Mouse (Mus musculus) forebrain, embryonic 10.5 days (tissue): Measurements from ENCODE around the gene Syna. TPM values are rescaled to one million over a fixed set of nuclear protein-coding genes. Genes with fewer than 3 reads are reported as not detected.
A peak's percentile ranks its signal among the peaks of the same experiment; 100 is the strongest.

Experiments used
- DNase-seq: peaks from one replicate; pipeline ENCODE4 v3.0.0-alpha.2; 2017; ENCODE audit warnings: low spot score; ENCODE audit errors: extremely low spot score
- H3K27ac ChIP-seq: fragments of 300-500 bp; sonication (generic); 2 replicates; pipeline ENCODE4 v1.5.1; 2016; ENCODE audit warnings: mild to moderate bottlenecking
- H3K27me3 ChIP-seq: fragments of 300-500 bp; sonication (generic); 2 replicates; pipeline ENCODE4 v1.6.1; 2016; ENCODE audit warnings: mild to moderate bottlenecking; ENCODE audit not compliant: poor library complexity, severe bottlenecking
- H3K36me3 ChIP-seq: fragments of 300-500 bp; sonication (generic); replicated peaks from 2 replicates; pipeline ENCODE4 v1.6.1; 2016; ENCODE audit warnings: mild to moderate bottlenecking, moderate library complexity
- H3K4me1 ChIP-seq: fragments of 300-500 bp; sonication (generic); 2 replicates; pipeline ENCODE4 v1.6.1; 2016
- H3K4me3 ChIP-seq: fragments of 300-500 bp; sonication (generic); 2 replicates; pipeline ENCODE4 v1.5.1; 2016; ENCODE audit warnings: mild to moderate bottlenecking, moderate library complexity
- H3K9me3 ChIP-seq: fragments of 300-500 bp; sonication (generic); 2 replicates; pipeline ENCODE4 v1.6.1; 2016; ENCODE audit warnings: mild to moderate bottlenecking, moderate library complexity
- WGBS: fragments of 180-500 bp; shearing (Covaris S2); methylation state at CpG from one replicate; pipeline ENCODE4 v1.1.7; 2016; 5-methylcytosine and 5-hydroxymethylcytosine counted together
- polyA plus RNA-seq: library from polyadenylated mRNA; unstranded; fragments of >200 nt; fragmentation: Nextera tagmentation; extraction: Ambion mirVana; gene quantifications from 2 replicates; pipeline ENCODE4 v1.2.1, GENCODE M21; 2016

Gene Syna
- polyA plus RNA-seq, 1 experiment from 2014 or later: not detected

GRCm38 (mm10) chr5:134579135-134579534, 19.2 kb upstream of the Syna start:
- Histone ChIP-seq H3K9me3 (no peaks in the 10 kb centered on the region), H3K27ac (no peak overlapping the region), H3K4me1 (peaks cover 12% of the 10 kb centered on the region), H3K27me3 (no peaks in the 10 kb centered on the region), H3K36me3 (no peaks in the 10 kb centered on the region), H3K4me3 (no peak overlapping the region)
- DNase-seq: no peak
- 66% methylated on average over 3 of the region's 3 CpGs for WGBS

GRCm38 (mm10) chr5:134577534-134577933, 17.6 kb upstream of the Syna start:
- Histone ChIP-seq H3K27ac (no peak overlapping the region), H3K36me3 (no peaks in the 10 kb centered on the region), H3K4me3 (no peak overlapping the region), H3K4me1 (peaks cover 4% of the 10 kb centered on the region), H3K9me3 (no peaks in the 10 kb centered on the region), H3K27me3 (peaks cover 12% of the 10 kb centered on the region)
- no peak for DNase-seq
- 89% methylated on average over 7 of the region's 7 CpGs for WGBS

GRCm38 (mm10) chr5:134576517-134577220, 16.7 kb upstream of the Syna start:
- Histone ChIP-seq H3K4me1 (peaks cover 12% of the 10 kb centered on the region), H3K27ac (no peak overlapping the region), H3K36me3 (no peaks in the 10 kb centered on the region), H3K9me3 (no peaks in the 10 kb centered on the region), H3K27me3 (peaks cover 15% of the 10 kb centered on the region), H3K4me3 (no peak overlapping the region)
- DNase-seq: no peak
- WGBS: 80% methylated on average over 14 of the region's 14 CpGs

GRCm38 (mm10) chr5:134575833-134576232, 15.9 kb upstream of the Syna start:
- no peak for DNase-seq
- 94% methylated on average over 5 of the region's 5 CpGs for WGBS

GRCm38 (mm10) chr5:134572508-134573214, 12.7 kb upstream of the Syna start:
- Histone ChIP-seq H3K27ac (peak overlapping the region; percentile 79; the same call in 1 of the 2 replicates), H3K4me3 (peak overlapping the region; percentile 60), H3K36me3 (no peaks in the 10 kb centered on the region), H3K4me1 (peaks cover 29% of the 10 kb centered on the region), H3K27me3 (peaks cover 15% of the 10 kb centered on the region), H3K9me3 (peaks cover 5% of the 10 kb centered on the region; the same call in 1 of the 2 replicates)
- 48% methylated on average over 10 of the region's 10 CpGs for WGBS
- DNase-seq: no peak

More at GRCm38 (mm10) chr5:134575833-134576232, 15.9 kb upstream of the Syna start:
- Histone ChIP-seq H3K4me1 (peaks cover 15% of the 10 kb centered on the region), H3K27ac (no peak overlapping the region), H3K27me3 (peaks cover 15% of the 10 kb centered on the region), H3K9me3 (peaks cover 3% of the 10 kb centered on the region; the same call in 1 of the 2 replicates), H3K4me3 (no peak overlapping the region), H3K36me3 (no peaks in the 10 kb centered on the region)

GRCm38 (mm10) chr5:134571730-134572507, 11.9 kb upstream of the Syna start:
- no peaks in the 10 kb centered on the region for H3K36me3 ChIP-seq
- WGBS: 3% methylated on average over 23 of the region's 23 CpGs
- DNase-seq: peak; percentile 55
- peak overlapping the region; percentile 79 for H3K27ac ChIP-seq
- peaks cover 15% of the 10 kb centered on the region for H3K27me3 ChIP-seq
- peaks cover 5% of the 10 kb centered on the region; the same call in 1 of the 2 replicates for H3K9me3 ChIP-seq
- H3K4me1 ChIP-seq: peaks cover 29% of the 10 kb centered on the region
- H3K4me3 ChIP-seq: peak overlapping the region; percentile 60

- Histone ChIP-seq H3K4me1 (peaks cover 29% of the 10 kb centered on the region), H3K27ac (peak overlapping the region; percentile 31; the same call in 1 of the 2 replicates)
These were observed 9.1 kb upstream of the Syna start for GRCm38 (mm10) chr5:134568964-134569491.

GRCm38 (mm10) chr5:134568030-134568429, 8.1 kb upstream of the Syna start:
- peaks cover 8% of the 10 kb centered on the region for H3K27me3 ChIP-seq
- peaks cover 29% of the 10 kb centered on the region for H3K4me1 ChIP-seq
- DNase-seq: no peak
- peaks cover 5% of the 10 kb centered on the region; the same call in 1 of the 2 replicates for H3K9me3 ChIP-seq
- WGBS: 73% methylated on average over 3 of the region's 3 CpGs
- no peak overlapping the region for H3K4me3 ChIP-seq
- H3K36me3 ChIP-seq: no peaks in the 10 kb centered on the region
- H3K27ac ChIP-seq: no peak overlapping the region

More at GRCm38 (mm10) chr5:134568964-134569491, 9.1 kb upstream of the Syna start:
- 77% methylated on average over 8 of the region's 8 CpGs for WGBS
- H3K36me3 ChIP-seq: no peaks in the 10 kb centered on the region
- H3K9me3 ChIP-seq: peaks cover 5% of the 10 kb centered on the region; the same call in 1 of the 2 replicates
- DNase-seq: no peak
- peaks cover 15% of the 10 kb centered on the region for H3K27me3 ChIP-seq
- H3K4me3 ChIP-seq: no peak overlapping the region

GRCm38 (mm10) chr5:134567445-134567844, 7.5 kb upstream of the Syna start:
- 89% methylated on average over 4 of the region's 4 CpGs for WGBS

GRCm38 (mm10) chr5:134565696-134566095, 5.7 kb upstream of the Syna start:
- 93% methylated on average over 6 of the region's 6 CpGs for WGBS
- no peak for DNase-seq

More at GRCm38 (mm10) chr5:134567445-134567844, 7.5 kb upstream of the Syna start:
- Histone ChIP-seq H3K4me3 (no peak overlapping the region), H3K27ac (no peak overlapping the region), H3K9me3 (peaks cover 5% of the 10 kb centered on the region; the same call in 1 of the 2 replicates), H3K36me3 (no peaks in the 10 kb centered on the region), H3K4me1 (peaks cover 24% of the 10 kb centered on the region), H3K27me3 (peaks cover 2% of the 10 kb centered on the region)
- DNase-seq: no peak

GRCm38 (mm10) chr5:134564272-134564671, 4.3 kb upstream of the Syna start:
- 96% methylated on average over 2 of the region's 2 CpGs for WGBS

More at GRCm38 (mm10) chr5:134565696-134566095, 5.7 kb upstream of the Syna start:
- no peaks in the 10 kb centered on the region for H3K36me3 ChIP-seq
- peaks cover under 1% of the 10 kb centered on the region; the same call in 1 of the 2 replicates for H3K9me3 ChIP-seq
- peaks cover 14% of the 10 kb centered on the region for H3K4me1 ChIP-seq
- no peaks in the 10 kb centered on the region for H3K27me3 ChIP-seq
- H3K27ac ChIP-seq: no peak overlapping the region
- no peak overlapping the region for H3K4me3 ChIP-seq

More at GRCm38 (mm10) chr5:134564272-134564671, 4.3 kb upstream of the Syna start:
- Histone ChIP-seq H3K4me3 (no peak overlapping the region), H3K36me3 (no peaks in the 10 kb centered on the region), H3K9me3 (no peaks in the 10 kb centered on the region), H3K27me3 (no peaks in the 10 kb centered on the region), H3K27ac (no peak overlapping the region), H3K4me1 (peaks cover 14% of the 10 kb centered on the region)
- DNase-seq: no peak
